Mouse (Mus musculus) liver, adult 2 months (tissue): Measurements from ENCODE around the gene Psmd13.

ENCODE experiments used
- CTCF ChIP-seq: fragments of 200-500 bp; IDR thresholded peaks from 2 replicates; pipeline ENCODE4 v1.5.1; 2011; ENCODE audit warnings: low read depth, low read length, control low read depth
- POLR2A ChIP-seq: fragments of 200-500 bp; IDR thresholded peaks from 2 replicates; pipeline ENCODE4 v1.6.1; 2011; ENCODE audit warnings: low read length, control low read depth; ENCODE audit not compliant: insufficient read depth; ENCODE audit errors: extremely low read depth

DNA sequence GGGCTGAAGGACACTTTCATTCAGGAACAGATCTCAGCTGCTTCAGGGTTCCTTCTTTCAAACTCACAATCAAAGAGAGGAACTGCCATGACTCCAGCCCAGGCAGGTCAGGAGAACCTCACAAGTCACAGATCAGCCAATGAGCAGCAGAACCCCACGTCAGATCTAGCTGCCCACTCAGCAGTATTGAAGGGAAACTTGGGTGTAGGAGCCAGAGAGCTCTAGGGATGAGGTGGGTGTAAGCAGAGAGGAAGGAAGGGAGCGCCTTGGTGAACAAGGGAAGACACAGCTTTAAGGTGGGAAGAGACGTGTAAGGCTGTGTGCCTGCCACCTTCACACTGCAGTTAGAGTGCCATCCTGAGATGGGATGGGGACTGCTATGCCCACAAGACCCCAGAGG, 30.5 kb downstream of the Psmd13 start:
- TF ChIP-seq POLR2A, result no peak
- no peak for TF ChIP-seq CTCF
